Mouse (Mus musculus) forebrain, postnatal 0 days (tissue): ENCODE results near the gene Astl. TPM values are rescaled to one million over a fixed set of nuclear protein-coding genes. Genes with fewer than 3 reads are reported as not detected.

Experiments used
- ATAC-seq: fragments of 200-750 bp; cut with Nextera tagmentation; 2 replicates; pipeline ENCODE4 v1.8.0; 2017; ENCODE audit warnings: mild to moderate bottlenecking, moderate library complexity
- DNase-seq: peaks from one replicate; pipeline ENCODE4 v3.0.0-alpha.2; 2015
- H3K27ac ChIP-seq: fragments of 300-500 bp; sonication (generic); 2 replicates; pipeline ENCODE4 v1.5.1; 2014; ENCODE audit warnings: low read depth, mild to moderate bottlenecking, antibody characterized with exemption, low read length, moderate library complexity, mixed read lengths
- H3K27me3 ChIP-seq: fragments of 300-500 bp; sonication (generic); 2 replicates; pipeline ENCODE4 v1.6.1; 2014; ENCODE audit warnings: mild to moderate bottlenecking, low read length, mixed read lengths; ENCODE audit not compliant: insufficient read depth
- H3K36me3 ChIP-seq: fragments of 300-500 bp; sonication (generic); 2 replicates; pipeline ENCODE4 v1.6.1; 2014; ENCODE audit warnings: mild to moderate bottlenecking, moderate library complexity; ENCODE audit not compliant: insufficient read depth
- H3K4me1 ChIP-seq: fragments of 300-500 bp; sonication (generic); 2 replicates; pipeline ENCODE4 v1.6.1; 2014; ENCODE audit warnings: antibody characterized with exemption; ENCODE audit not compliant: insufficient read depth
- H3K4me2 ChIP-seq: fragments of 300-500 bp; sonication (generic); 2 replicates; pipeline ENCODE4 v1.6.1; 2014; ENCODE audit warnings: low read depth, mild to moderate bottlenecking, moderate library complexity
- H3K4me3 ChIP-seq: fragments of 300-500 bp; sonication (generic); 2 replicates; pipeline ENCODE4 v1.5.1; 2014; ENCODE audit warnings: low read depth, low read length, mixed read lengths
- H3K9ac ChIP-seq: fragments of 300-500 bp; sonication (generic); 2 replicates; pipeline ENCODE4 v1.6.1; 2014; ENCODE audit warnings: mild to moderate bottlenecking
- H3K9me3 ChIP-seq: fragments of 300-500 bp; sonication (generic); 2 replicates; pipeline ENCODE4 v1.6.1; 2016; ENCODE audit warnings: low read length
- CTCF ChIP-seq: sonication (generic); IDR thresholded peaks from 2 replicates; pipeline ENCODE4 v1.5.1; 2016; ENCODE audit warnings: antibody characterized with exemption, control low read depth, low read depth
- WGBS: fragments of 180-500 bp; shearing (Covaris S2); extraction: QIAGEN DNeasy Blood & Tissue Kit; methylation state at CpG from one replicate; pipeline ENCODE4 v1.1.7; 2014; 5-methylcytosine and 5-hydroxymethylcytosine counted together
- polyA plus RNA-seq: library from polyadenylated mRNA; unstranded; fragments of >200 nt; fragmentation: Nextera tagmentation; extraction: Ambion mirVana; gene quantifications from 2 replicates; pipeline ENCODE4 v1.2.1, GENCODE M21; 2015
- total RNA-seq: library from RNA; depleted of rRNA; stranded (reverse); fragments of >200 nt; gene quantifications from 2 replicates; pipeline ENCODE4 v1.2.3, GENCODE M21; 2014

Gene Astl
- total and polyA plus RNA-seq, 2 experiments from 2014 or later = not detected

DNA sequence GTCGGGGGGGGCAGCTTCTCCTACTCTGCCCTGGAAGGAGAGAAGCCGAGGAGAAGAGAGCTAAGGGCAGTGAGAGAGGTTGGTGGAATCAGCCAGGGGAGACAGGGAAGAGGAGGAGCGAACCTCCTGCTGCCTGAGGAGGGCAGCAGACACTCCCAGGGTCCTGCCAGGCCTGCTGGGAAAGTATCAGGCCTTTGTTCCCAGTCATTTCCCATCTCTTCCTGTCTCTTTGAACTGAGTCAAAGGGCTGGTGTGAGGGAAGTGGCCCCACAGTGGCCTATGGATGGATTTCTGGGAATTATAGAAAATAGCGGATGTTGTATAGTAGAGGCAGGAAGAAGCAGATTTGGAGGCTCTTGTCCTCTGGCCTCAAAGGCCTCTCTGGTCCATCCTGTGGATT, 24.6 kb upstream of the Astl start:
- Histone ChIP-seq H3K27ac (no peak overlapping the region), H3K4me2 (no peak overlapping the region), H3K27me3 (no peaks in the 10 kb centered on the region), H3K9me3 (no peaks in the 10 kb centered on the region), H3K4me1 (no peaks in the 10 kb centered on the region), H3K9ac (no peak overlapping the region), H3K4me3 (no peak overlapping the region), H3K36me3 (no peaks in the 10 kb centered on the region)
- DNase-seq (no peak), ATAC-seq (no peak)
- 0 out of 2 replicates have a peak, but pooled peaks have one; percentile 11 for TF ChIP-seq CTCF
- WGBS = 61% methylated on average over 4 of the region's 4 CpGs

DNA sequence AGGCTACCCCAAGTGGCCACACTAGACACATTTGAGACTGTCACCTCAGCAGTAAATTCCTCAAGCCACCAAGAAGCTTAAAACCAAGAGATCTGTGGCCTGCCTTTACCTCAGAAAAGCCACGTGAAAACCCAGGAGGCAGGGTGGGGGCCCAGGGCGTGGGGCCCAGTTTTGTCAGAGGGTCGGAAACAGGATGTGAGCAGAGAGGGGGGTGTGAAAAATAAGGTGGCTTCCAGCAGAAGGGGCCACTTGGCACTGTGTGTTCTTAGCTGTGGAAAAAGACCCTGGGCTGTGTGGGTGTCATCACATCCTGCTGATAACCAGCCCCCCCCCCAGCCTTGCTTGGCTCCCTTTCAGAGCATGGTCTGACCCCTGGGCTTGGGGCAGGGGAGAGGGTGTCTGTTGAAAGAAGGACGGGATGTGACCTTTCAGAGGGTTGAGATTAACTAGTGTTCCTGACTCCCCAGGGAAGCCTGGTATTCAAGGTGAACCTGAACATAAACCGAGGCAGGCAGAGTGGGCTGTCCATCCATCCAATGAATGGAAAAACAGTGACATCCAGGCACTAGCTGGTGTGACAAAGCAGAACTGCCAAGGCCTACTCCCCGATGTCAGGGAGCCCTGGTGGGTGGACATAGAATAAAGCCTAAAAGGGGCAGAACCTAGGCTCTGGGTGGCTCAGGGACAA, 23.8 kb upstream of the Astl start:
- 73% methylated on average over 6 of the region's 6 CpGs for WGBS
- Histone ChIP-seq H3K4me1 (no peaks in the 10 kb centered on the region), H3K9ac (no peak overlapping the region), H3K4me2 (no peak overlapping the region), H3K27me3 (no peaks in the 10 kb centered on the region), H3K27ac (no peak overlapping the region), H3K36me3 (no peaks in the 10 kb centered on the region), H3K4me3 (no peak overlapping the region), H3K9me3 (no peaks in the 10 kb centered on the region)
- TF ChIP-seq CTCF = no peak
- DNase-seq (no peak), ATAC-seq (no peak)

DNA sequence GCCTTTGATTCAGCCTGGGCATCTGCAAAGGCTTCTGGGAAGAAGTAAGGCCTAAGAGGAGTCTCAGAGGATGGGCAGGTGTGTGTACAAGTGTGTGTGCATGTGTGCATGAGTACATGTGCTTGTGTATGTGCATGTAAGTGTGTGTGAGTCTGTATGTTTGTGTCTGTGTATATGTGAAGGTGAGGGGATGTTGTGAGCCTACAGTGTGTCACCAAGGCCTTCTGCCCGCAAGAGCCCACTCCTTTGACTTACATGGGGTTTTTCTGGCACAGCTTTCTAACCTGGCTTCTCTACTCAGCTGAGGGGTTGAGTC, 23.3 kb upstream of the Astl start:
- Histone ChIP-seq H3K9me3 (no peaks in the 10 kb centered on the region), H3K9ac (no peak overlapping the region), H3K4me3 (no peak overlapping the region), H3K4me1 (no peaks in the 10 kb centered on the region), H3K27me3 (no peaks in the 10 kb centered on the region), H3K36me3 (no peaks in the 10 kb centered on the region), H3K4me2 (no peak overlapping the region), H3K27ac (no peak overlapping the region)
- no peak for TF ChIP-seq CTCF
- ATAC-seq (no peak), DNase-seq (no peak)
- WGBS = 100% methylated on average over 1 of the region's 1 CpGs

DNA sequence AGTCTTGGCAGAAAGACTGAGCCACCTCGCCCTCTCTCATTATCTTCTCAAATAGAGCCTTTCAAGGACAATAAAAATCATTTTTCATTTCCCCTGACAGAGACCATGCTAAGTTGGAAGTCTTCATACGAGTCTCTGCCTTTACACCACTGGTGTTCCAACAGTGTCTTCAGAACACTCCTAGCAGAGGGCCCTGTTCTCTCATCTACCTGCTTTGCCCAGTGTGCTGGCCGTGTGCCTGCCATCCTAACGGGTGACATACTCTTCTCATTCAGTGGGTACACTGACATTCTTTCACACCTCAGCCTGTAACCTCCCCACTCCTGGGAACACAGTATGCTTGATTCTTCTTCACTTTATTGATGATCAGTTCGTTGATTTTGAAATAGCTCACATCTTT, 22.0 kb upstream of the Astl start:
- Histone ChIP-seq H3K9ac (no peak overlapping the region), H3K4me3 (no peak overlapping the region), H3K4me1 (no peaks in the 10 kb centered on the region), H3K36me3 (no peaks in the 10 kb centered on the region), H3K27me3 (no peaks in the 10 kb centered on the region), H3K27ac (no peak overlapping the region), H3K9me3 (no peaks in the 10 kb centered on the region), H3K4me2 (no peak overlapping the region)
- ATAC-seq (no peak), DNase-seq (no peak)
- WGBS = 78% methylated on average over 5 of the region's 5 CpGs
- TF ChIP-seq CTCF = no peak

DNA sequence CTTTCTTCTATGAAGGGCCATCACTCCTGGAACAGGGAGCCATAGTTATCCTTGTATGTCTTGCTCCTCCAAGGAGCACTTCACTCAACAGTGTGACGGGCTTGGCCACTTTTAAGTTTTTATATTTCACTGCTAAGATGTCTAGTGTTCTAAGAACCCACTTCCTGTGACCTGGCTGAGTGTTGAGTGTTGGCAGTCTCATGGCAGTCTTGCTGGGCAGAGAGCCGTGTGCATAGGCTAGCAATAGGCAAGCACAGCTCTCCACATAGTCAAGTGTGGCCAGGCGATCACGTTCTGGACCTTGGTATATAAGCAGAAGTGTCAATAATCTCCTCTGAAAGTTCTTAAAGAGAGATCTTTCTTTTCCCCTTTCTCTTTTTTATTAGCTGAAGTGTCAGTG, 20.3 kb upstream of the Astl start:
- WGBS = 88% methylated on average over 4 of the region's 4 CpGs
- no peak for ATAC-seq

DNA sequence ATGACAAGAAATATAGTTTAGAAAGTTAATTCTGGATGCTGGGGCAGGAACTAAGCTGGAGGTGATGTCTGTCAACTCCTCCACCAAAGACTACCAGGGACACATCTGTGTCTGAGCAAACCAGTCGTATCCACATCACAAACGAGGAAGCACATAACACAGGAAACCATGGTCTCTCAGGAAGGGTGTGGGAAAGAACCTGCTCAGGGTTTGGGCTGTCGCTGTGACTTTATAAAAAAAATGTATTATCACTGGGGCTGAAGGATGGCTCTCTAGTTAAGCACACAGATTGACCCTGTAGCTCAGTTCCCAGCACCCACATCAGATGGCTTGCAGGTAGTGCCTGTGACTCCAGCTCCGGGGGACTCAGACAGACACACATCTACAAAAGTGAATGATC, 19.4 kb upstream of the Astl start:
- H3K9me3 ChIP-seq = no peaks in the 10 kb centered on the region
- no peak overlapping the region for H3K4me2 ChIP-seq
- H3K4me1 ChIP-seq = no peaks in the 10 kb centered on the region
- TF ChIP-seq CTCF = no peak
- H3K4me3 ChIP-seq = no peak overlapping the region
- H3K27me3 ChIP-seq = no peaks in the 10 kb centered on the region
- DNase-seq (no peak), ATAC-seq (no peak)
- WGBS = 82% methylated on average over 4 of the region's 4 CpGs
- H3K9ac ChIP-seq = no peak overlapping the region
- no peaks in the 10 kb centered on the region for H3K36me3 ChIP-seq
- H3K27ac ChIP-seq = no peak overlapping the region

More for the DNA sequence above, 20.3 kb upstream of the Astl start:
- no peak for DNase-seq
- H3K27ac ChIP-seq = no peak overlapping the region
- H3K4me2 ChIP-seq = no peak overlapping the region
- H3K36me3 ChIP-seq = no peaks in the 10 kb centered on the region
- no peak overlapping the region for H3K4me3 ChIP-seq
- H3K9me3 ChIP-seq = no peaks in the 10 kb centered on the region
- H3K27me3 ChIP-seq = no peaks in the 10 kb centered on the region
- no peaks in the 10 kb centered on the region for H3K4me1 ChIP-seq
- no peak overlapping the region for H3K9ac ChIP-seq
- TF ChIP-seq CTCF = no peak

DNA sequence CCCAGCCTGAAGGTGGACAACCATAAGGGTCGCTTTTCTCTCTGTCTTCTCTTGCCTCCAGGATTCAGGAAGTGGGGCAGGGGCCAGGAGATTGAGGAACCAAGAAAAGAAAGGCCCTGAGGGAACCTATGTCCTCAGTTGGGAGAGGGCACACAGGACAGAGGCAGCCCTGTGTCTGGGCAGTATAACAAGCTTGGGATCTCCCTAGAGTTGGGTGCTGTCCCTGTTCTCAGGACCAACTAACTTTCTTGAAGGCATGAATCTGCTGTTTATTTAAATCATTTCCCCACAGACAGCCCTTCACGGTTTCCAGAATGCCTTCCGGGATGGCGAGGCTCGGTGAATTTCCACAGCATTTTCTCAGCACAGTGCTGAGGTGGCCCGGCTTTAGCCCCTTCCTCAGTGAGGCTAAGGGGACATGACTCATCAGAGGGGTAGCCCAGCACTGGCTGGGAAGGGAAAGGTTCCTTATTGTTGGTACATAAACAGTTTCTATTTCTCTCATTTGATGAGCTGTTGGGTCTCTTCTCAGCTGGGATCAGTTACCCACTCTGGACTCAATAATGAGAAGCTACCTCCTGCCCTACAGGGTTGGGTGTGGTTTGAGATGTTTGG, 15.7 kb upstream of the Astl start:
- no peaks in the 10 kb centered on the region for H3K27me3 ChIP-seq
- H3K4me1 ChIP-seq = no peaks in the 10 kb centered on the region
- no peaks in the 10 kb centered on the region for H3K9me3 ChIP-seq
- 82% methylated on average over 6 of the region's 6 CpGs for WGBS
- H3K9ac ChIP-seq = no peak overlapping the region
- no peak overlapping the region for H3K4me3 ChIP-seq
- no peaks in the 10 kb centered on the region for H3K36me3 ChIP-seq
- H3K27ac ChIP-seq = no peak overlapping the region
- no peak for TF ChIP-seq CTCF
- no peak for DNase-seq
- no peak overlapping the region for H3K4me2 ChIP-seq
- no peak for ATAC-seq
